12 mouse cellular contexts compared by ENCODE assay signal in genomic region chr7:132070877-132071625, GRCm38 (mm10).
"Had no signal": no experiment of that assay in that cellular context is flagged by ENCODE, and none has a peak within 500 bp of the region (broad histone marks: within the 10 kb centered on the region; RNA-seq: fewer than 3 reads in every experiment).

No protein-coding gene starts in this region.

- DNase-seq: kidney, postnatal 10 days; kidney, postnatal 36 days; layer of hippocampus, postnatal 36 days; liver, embryonic 13.5 days; lung, adult 2 months; lung, postnatal 14 days; lung, postnatal 4 days; midbrain, embryonic 14.5 days; thymus, adult 18-20 months; thymus, postnatal 36 days had no signal

- H3K27ac ChIP-seq: left cerebral cortex, adult 2 months; liver, embryonic 13.5 days had no signal

- H3K27me3 ChIP-seq: liver, embryonic 13.5 days had no signal

- H3K36me3 ChIP-seq: liver, embryonic 13.5 days had no signal

- H3K4me2 ChIP-seq: liver, embryonic 13.5 days; midbrain, embryonic 11.5 days had no signal

- H3K4me3 ChIP-seq: left cerebral cortex, adult 2 months; liver, embryonic 13.5 days had no signal

- H3K9ac ChIP-seq: liver, embryonic 13.5 days had no signal

- H3K9me3 ChIP-seq: liver, embryonic 13.5 days had no signal

- H3K4me1 ChIP-seq: liver, embryonic 13.5 days had no signal
